Mouse (Mus musculus) kidney, postnatal 0 days (tissue): ENCODE measurements around the gene Ywhab. TPM values are rescaled to one million over a fixed set of nuclear protein-coding genes. Genes with fewer than 3 reads are reported as not detected.
A peak's percentile ranks its signal among the peaks of the same experiment; 100 is the strongest.

Experiments used
- ATAC-seq: fragments of 200-750 bp; cut with Nextera tagmentation; replicated peaks from 2 replicates; pipeline ENCODE4 v1.8.0; 2017; ENCODE audit warnings: low read depth, moderate number of reproducible peaks, moderate TSS enrichment, moderate library complexity; ENCODE audit not compliant: low FRiP score
- DNase-seq: peaks from one replicate; pipeline ENCODE4 v3.0.0-alpha.2; 2016; ENCODE audit warnings: low spot score
- H3K27ac ChIP-seq: fragments of 300-500 bp; sonication (generic); 2 replicates; pipeline ENCODE4 v1.5.1; 2014; ENCODE audit warnings: mild to moderate bottlenecking
- H3K27me3 ChIP-seq: fragments of 300-500 bp; sonication (generic); 2 replicates; pipeline ENCODE4 v1.6.1; 2014; ENCODE audit warnings: low read length, mixed read lengths; ENCODE audit not compliant: insufficient read depth
- H3K36me3 ChIP-seq: fragments of 300-500 bp; sonication (generic); 2 replicates; pipeline ENCODE4 v1.6.1; 2014; ENCODE audit warnings: low read length, mixed read lengths; ENCODE audit not compliant: insufficient read depth
- H3K4me1 ChIP-seq: fragments of 300-500 bp; sonication (generic); replicated peaks from 2 replicates; pipeline ENCODE4 v1.6.1; 2014; ENCODE audit warnings: antibody characterized with exemption, low read length, mixed read lengths; ENCODE audit not compliant: insufficient read depth
- H3K4me2 ChIP-seq: fragments of 300-500 bp; sonication (generic); 2 replicates; pipeline ENCODE4 v1.6.1; 2014; ENCODE audit warnings: mild to moderate bottlenecking, low read length, moderate library complexity, mixed read lengths
- H3K4me3 ChIP-seq: fragments of 300-500 bp; sonication (generic); replicated peaks from 2 replicates; pipeline ENCODE4 v1.5.1; 2014; ENCODE audit warnings: low read depth, low read length
- H3K9ac ChIP-seq: fragments of 300-500 bp; sonication (generic); 2 replicates; pipeline ENCODE4 v1.6.1; 2014; ENCODE audit warnings: low read depth, low read length
- H3K9me3 ChIP-seq: fragments of 300-500 bp; sonication (generic); replicated peaks from 2 replicates; pipeline ENCODE4 v1.6.1; 2016; ENCODE audit warnings: low read length, inconsistent platforms, mixed read lengths
- CTCF ChIP-seq: IDR thresholded peaks from 2 replicates; pipeline ENCODE4 v1.5.1; 2016; ENCODE audit warnings: antibody characterized with exemption, low read depth, mild to moderate bottlenecking, moderate library complexity
- WGBS: fragments of 180-500 bp; shearing (Covaris S2); extraction: QIAGEN DNeasy Blood & Tissue Kit; methylation state at CpG from one replicate; pipeline ENCODE4 v1.1.7; 2014; 5-methylcytosine and 5-hydroxymethylcytosine counted together
- polyA plus RNA-seq: library from polyadenylated mRNA; unstranded; fragments of >200 nt; fragmentation: Nextera tagmentation; extraction: Ambion mirVana; gene quantifications from 2 replicates; pipeline ENCODE4 v1.2.1, GENCODE M21; 2015

Ywhab gene
- polyA plus RNA-seq, 1 experiment from 2014 or later = 261 TPM

GRCm38 (mm10) chr2:164054671-164055070 is 59.9 kb downstream of the Ywhab start:
- TF ChIP-seq CTCF = no peak

GRCm38 (mm10) chr2:164059634-164060235 is 65.0 kb downstream of the Ywhab start:
- H3K27me3 ChIP-seq = no peaks in the 10 kb centered on the region
- no peak for TF ChIP-seq CTCF
- no peaks in the 10 kb centered on the region for H3K4me1 ChIP-seq
- H3K27ac ChIP-seq = peak overlapping the region; percentile 68; the same call in 1 of the 2 replicates
- H3K4me3 ChIP-seq = no peak overlapping the region
- no peak overlapping the region for H3K9ac ChIP-seq
- ATAC-seq = peak; percentile 86
- H3K4me2 ChIP-seq = no peak overlapping the region
- WGBS = 53% methylated on average over 8 of the region's 8 CpGs
- H3K36me3 ChIP-seq = peaks cover 56% of the 10 kb centered on the region
- peak; percentile 64 for DNase-seq
- H3K9me3 ChIP-seq = no peaks in the 10 kb centered on the region

More at GRCm38 (mm10) chr2:164054671-164055070, 59.9 kb downstream of the Ywhab start:
- no peak for DNase-seq
- Histone ChIP-seq H3K9me3 (no peaks in the 10 kb centered on the region), H3K9ac (no peak overlapping the region), H3K27me3 (no peaks in the 10 kb centered on the region), H3K36me3 (peaks cover 47% of the 10 kb centered on the region), H3K4me1 (no peaks in the 10 kb centered on the region), H3K4me2 (no peak overlapping the region), H3K4me3 (no peak overlapping the region), H3K27ac (no peak overlapping the region)
- no peak for ATAC-seq
- WGBS = 86% methylated on average over 8 of the region's 8 CpGs

Other genes starting within 250 kb of the Ywhab start
- gene Ada, start 244.7 kb upstream of the Ywhab start, polyA plus RNA-seq = 7.7 and 9.8 TPM in 2 replicates
- gene Ccn5, start 174.1 kb upstream of the Ywhab start, polyA plus RNA-seq = 0.17 and 0.28 TPM in 2 replicates
- gene Kcnk15, start 141.3 kb upstream of the Ywhab start, polyA plus RNA-seq = not detected in 2 replicates
- gene Rims4, start 76.3 kb upstream of the Ywhab start, polyA plus RNA-seq = 0.33 and 0.50 TPM in 2 replicates
- gene Pabpc1l, start 30.5 kb downstream of the Ywhab start, polyA plus RNA-seq = 2.7 and 4.0 TPM in 2 replicates
- gene Stk4, start 75.4 kb downstream of the Ywhab start, polyA plus RNA-seq = 15.2 and 17.1 TPM in 2 replicates
- 42.3 and 49.8 TPM in 2 replicates for gene Tomm34, start 76.2 kb downstream of the Ywhab start, polyA plus RNA-seq
- 0.14 and 0.27 TPM in 2 replicates for gene Kcns1, start 176.2 kb downstream of the Ywhab start, polyA plus RNA-seq
- gene Wfdc5, start 187.8 kb downstream of the Ywhab start, polyA plus RNA-seq = not detected in 2 replicates
- not detected in 2 replicates for gene Wfdc12, start 195.6 kb downstream of the Ywhab start, polyA plus RNA-seq
- gene Wfdc15a, start 205.2 kb downstream of the Ywhab start, polyA plus RNA-seq = not detected in 2 replicates
- 306 and 341 TPM in 2 replicates for gene Wfdc15b, start 226.7 kb downstream of the Ywhab start, polyA plus RNA-seq
- not detected in 2 replicates for gene Svs2, start 243.5 kb downstream of the Ywhab start, polyA plus RNA-seq